Mouse (Mus musculus) thymus, adult 2 months (tissue): ENCODE results near the gene Fam160a1.

Source experiments
- CTCF ChIP-seq: fragments of 200-500 bp; IDR thresholded peaks from 2 replicates; pipeline ENCODE4 v1.5.1; 2012; ENCODE audit warnings: mild to moderate bottlenecking, control low read depth, low read length, moderate library complexity, borderline replicate concordance; ENCODE audit not compliant: control insufficient read depth, poor library complexity, insufficient read depth; ENCODE audit errors: extremely low read depth
- POLR2A ChIP-seq: fragments of 200-500 bp; IDR thresholded peaks from 2 replicates; pipeline ENCODE4 v1.6.1; 2012; ENCODE audit warnings: mild to moderate bottlenecking, low read length, control low read depth, moderate library complexity; ENCODE audit not compliant: control insufficient read depth, poor library complexity, insufficient read depth; ENCODE audit errors: extremely low read depth

DNA sequence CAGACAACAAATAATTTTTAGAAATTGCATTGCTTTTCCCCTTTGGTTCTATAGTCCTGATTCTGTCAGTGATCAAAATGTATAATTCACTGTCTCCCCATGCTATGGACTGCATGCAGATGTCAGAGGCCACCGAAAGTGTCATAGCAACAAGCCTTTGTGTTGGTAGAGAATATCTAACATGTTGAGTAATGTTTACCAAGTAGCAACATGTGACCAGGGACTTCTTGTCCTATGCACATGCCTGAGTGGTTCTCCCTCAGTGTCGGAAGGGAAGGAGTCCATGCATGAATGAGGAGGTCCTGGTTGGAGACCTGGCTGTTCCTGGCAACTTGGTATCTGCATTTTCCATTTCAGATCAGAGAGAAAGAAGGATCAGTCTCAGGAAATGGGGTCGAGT, 150.9 kb downstream of the Fam160a1 start:
- TF ChIP-seq POLR2A (no peak), CTCF (no peak)
